Mouse (Mus musculus) spleen, adult 12 weeks (tissue): ENCODE results near the gene Itgb1bp1.

Experiments
- DNase-seq: peaks from one replicate; pipeline ENCODE4 v3.0.0; 2022; ENCODE audit warnings: low spot score

Itgb1bp1 gene

GRCm38 (mm10) chr12:21286243-21286622, at the start of gene Itgb1bp1:
Itgb1bp1 (minus strand) TSS chr12:21286284.
- DNase-seq = peak; percentile 96

GRCm38 (mm10) chr12:21335869-21336268, 49.8 kb upstream of the Itgb1bp1 start:
- DNase-seq = peak; percentile 20

GRCm38 (mm10) chr12:21333766-21334165, 47.7 kb upstream of the Itgb1bp1 start:
- no peak for DNase-seq

- no peak for DNase-seq
Measured at GRCm38 (mm10) chr12:21333021-21333420, 46.9 kb upstream of the Itgb1bp1 start.

GRCm38 (mm10) chr12:21331711-21332110, 45.6 kb upstream of the Itgb1bp1 start:
- DNase-seq = no peak

GRCm38 (mm10) chr12:21330961-21331576, 45.0 kb upstream of the Itgb1bp1 start:
- no peak for DNase-seq

- DNase-seq = no peak
Measured at GRCm38 (mm10) chr12:21329661-21330400, 43.7 kb upstream of the Itgb1bp1 start.

GRCm38 (mm10) chr12:21326325-21326724, 40.2 kb upstream of the Itgb1bp1 start:
- DNase-seq = no peak

- DNase-seq = no peak
Measured at GRCm38 (mm10) chr12:21325266-21325665, 39.2 kb upstream of the Itgb1bp1 start.

GRCm38 (mm10) chr12:21324101-21324500, 38.0 kb upstream of the Itgb1bp1 start:
- DNase-seq = no peak

- no peak for DNase-seq
Measured at GRCm38 (mm10) chr12:21322856-21323255, 36.8 kb upstream of the Itgb1bp1 start.

- no peak for DNase-seq
Measured at GRCm38 (mm10) chr12:21322296-21322695, 36.2 kb upstream of the Itgb1bp1 start.

- DNase-seq = no peak
Measured at GRCm38 (mm10) chr12:21321170-21321569, 35.1 kb upstream of the Itgb1bp1 start.

- no peak for DNase-seq
Measured at GRCm38 (mm10) chr12:21320317-21320716, 34.2 kb upstream of the Itgb1bp1 start.

- peak; percentile 61 for DNase-seq
Measured at GRCm38 (mm10) chr12:21318143-21318895, 32.2 kb upstream of the Itgb1bp1 start.

- no peak for DNase-seq
Measured at GRCm38 (mm10) chr12:21316869-21317265, 30.8 kb upstream of the Itgb1bp1 start.

- DNase-seq = peak; percentile 71
Measured at GRCm38 (mm10) chr12:21315923-21316868, 30.1 kb upstream of the Itgb1bp1 start, which contains the start of gene Iah1. Iah1 (plus strand) TSS chr12:21316389.

GRCm38 (mm10) chr12:21312201-21312600, 26.1 kb upstream of the Itgb1bp1 start:
- DNase-seq = no peak

- no peak for DNase-seq
Measured at GRCm38 (mm10) chr12:21306721-21307120, 20.6 kb upstream of the Itgb1bp1 start.

GRCm38 (mm10) chr12:21305741-21306140, 19.7 kb upstream of the Itgb1bp1 start:
- no peak for DNase-seq

GRCm38 (mm10) chr12:21302361-21302783, 16.3 kb upstream of the Itgb1bp1 start:
- no peak for DNase-seq

GRCm38 (mm10) chr12:21301932-21302331, 15.8 kb upstream of the Itgb1bp1 start:
- DNase-seq = no peak
